Mouse (Mus musculus): ENCODE measurements at regions not wholly inside any gene's neighbourhood (a gene's known extent, or its start where the extent isn't known, plus 50 kb on each side); places are given as distances from the start of the nearest gene placed in this dataset.
"Not testable (repeated sequence)": the region's sequence is repeated elsewhere in the genome, so short reads cannot be mapped to it uniquely, and the experiment has no call there.

DNA sequence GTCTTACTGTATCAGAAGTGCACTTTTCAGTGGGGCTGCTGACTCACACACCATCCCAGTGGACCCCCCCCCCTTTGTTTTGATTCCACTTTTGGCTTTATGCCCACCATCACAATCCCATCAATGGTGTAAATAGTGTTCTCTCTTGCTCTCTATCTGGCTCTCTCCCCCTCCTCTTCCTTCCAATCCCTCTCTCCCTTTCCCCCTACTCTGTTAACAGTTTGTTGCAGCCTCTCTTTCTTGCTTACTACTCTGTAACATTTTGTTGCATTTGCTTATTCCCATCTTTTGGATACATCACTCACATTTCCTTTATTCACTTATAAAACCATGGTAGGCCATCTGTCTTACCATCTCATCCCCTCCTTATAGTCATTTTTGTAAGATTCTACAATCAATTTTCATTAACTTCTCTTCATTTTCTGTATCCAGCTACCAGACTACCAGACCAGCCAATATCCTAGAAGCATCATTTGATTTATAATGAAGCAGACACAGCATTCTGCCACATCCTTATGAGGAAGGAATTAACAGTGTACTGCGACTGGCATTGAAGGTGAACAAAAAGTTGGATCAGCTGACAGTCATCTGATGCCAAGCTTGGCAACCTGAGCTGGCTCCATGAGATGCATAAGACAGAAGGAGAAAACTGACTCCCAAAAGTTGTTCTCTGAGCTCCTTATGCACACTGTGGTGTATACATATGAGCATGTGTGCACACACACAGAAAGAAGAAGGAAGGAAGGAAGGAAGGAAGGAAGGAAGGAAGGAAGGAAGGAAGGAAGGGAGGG, 181.5 kb upstream of the Plcz1 start:
- no peak for DNase-seq

DNA sequence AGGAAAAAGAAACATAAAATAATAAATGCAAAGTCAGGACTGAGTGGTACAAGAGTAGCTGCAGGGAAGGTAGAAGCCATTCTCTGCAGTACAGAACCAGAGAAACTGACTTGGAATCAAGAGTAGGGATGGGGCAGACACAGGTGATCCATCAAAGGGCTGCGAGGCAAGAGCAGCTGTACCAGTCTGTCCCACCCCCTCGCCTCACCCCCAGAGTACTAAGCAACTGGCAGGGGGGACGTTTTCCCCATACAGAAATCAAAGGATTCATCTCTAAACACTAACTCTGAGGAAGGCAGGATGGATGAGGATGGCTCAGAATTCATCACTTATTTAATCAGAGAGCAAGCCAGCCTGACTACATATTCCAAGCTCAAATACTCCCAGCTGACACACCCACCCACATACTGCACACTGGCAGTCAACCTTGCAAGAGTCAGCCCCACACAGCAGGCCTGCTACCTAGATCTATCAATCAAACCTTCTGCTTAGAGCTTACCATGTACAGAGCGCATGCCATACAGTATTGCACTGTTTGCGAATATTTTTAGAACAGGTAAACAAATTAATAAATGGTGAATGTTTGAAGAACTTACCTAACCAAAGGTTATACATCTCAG, 180.5 kb upstream of the Plcz1 start:
- DNase-seq: no peak

GRCm38 (mm10) chr6:140218789-140219188, 177.5 kb upstream of the Plcz1 start:
- DNase-seq: no peak

DNA sequence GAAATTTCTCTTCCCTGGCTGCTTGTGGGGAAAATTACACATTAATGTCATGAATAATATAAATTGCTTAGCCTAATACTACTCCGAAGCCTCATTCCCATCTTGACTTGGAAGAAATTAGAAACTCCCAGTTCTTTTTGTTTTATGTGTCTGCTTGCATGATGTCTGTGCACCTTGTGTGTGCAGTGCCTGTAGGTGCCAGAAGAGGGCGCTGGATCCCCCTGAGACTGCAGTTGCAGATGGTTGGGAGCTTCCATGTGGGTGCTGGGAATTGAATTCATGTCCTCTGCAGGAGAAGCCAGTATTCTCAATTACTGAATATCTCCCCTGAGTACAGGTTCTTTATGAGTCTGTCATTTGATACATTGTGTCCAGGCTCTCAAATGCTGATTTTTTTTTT, 171.1 kb upstream of the Plcz1 start:
- no peak for DNase-seq

DNA sequence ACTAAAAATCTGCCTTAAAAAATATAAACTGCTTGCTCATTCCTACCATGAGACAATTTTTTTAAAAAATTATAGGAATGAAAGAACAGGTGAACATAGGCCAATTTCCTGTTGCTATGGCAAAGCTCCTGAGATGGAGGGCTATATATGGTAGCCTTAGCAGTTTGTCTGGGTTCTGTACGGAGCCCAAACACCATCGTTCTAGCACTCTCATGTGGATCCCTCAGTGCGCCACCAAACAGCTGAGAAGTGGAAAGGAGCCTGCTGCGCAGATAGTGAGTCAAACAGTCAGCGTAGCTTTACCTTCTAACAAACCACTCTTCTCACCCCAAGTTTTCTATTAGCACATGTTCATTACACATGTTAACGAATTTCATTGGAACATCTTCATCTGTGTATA, 168.9 kb upstream of the Plcz1 start:
- no peak for DNase-seq

- DNase-seq: no peak
Measured at GRCm38 (mm10) chr6:140209083-140209482, 167.8 kb upstream of the Plcz1 start.

- peak; percentile 2 for DNase-seq
Measured at GRCm38 (mm10) chr6:140208375-140208774, 167.1 kb upstream of the Plcz1 start.

DNA sequence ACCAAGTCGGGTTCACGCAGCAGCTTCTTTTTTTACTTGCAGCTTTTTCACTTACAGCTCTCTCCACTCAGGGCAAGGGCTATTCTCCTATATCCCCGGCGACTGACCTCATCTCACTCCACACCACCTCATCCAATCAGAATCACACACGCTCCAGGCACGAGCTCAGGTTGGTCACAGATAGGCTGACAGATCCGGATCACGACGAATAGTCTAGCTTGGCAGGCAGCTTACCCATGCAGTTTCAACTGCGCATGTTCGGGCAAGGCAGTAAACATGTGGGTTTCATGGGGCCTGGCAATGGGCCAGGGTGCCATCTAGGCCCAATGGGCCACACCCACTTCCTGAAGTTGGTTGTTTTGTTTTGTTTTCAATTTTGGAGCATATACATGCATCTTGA, 165.4 kb upstream of the Plcz1 start:
- not testable (repeated sequence) for DNase-seq

GRCm38 (mm10) chr6:140201356-140201755, 160.1 kb upstream of the Plcz1 start:
- DNase-seq: no peak

GRCm38 (mm10) chr6:140200322-140200721, 159.1 kb upstream of the Plcz1 start:
- DNase-seq: no peak

DNA sequence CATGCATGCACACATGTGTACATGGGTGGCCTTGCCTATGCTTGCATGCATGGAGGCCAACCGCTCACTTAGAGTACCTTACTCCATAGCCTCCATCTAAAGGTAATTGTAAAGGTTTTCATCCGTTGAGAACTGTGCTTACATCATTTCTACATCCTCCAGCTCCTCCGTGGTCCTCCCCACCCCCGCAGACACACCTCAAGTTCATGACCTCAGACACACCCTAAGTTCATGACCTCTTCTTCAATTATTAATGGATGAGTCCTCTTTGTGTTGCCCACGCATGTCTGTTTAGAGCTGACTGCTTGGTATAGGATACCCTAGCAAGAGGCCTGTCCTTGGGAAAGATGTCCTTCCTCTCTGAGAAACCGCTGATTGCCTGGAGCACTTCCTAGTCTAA, 156.8 kb upstream of the Plcz1 start:
- no peak for DNase-seq

- DNase-seq: no peak
Measured at GRCm38 (mm10) chr6:140197113-140197675, 155.9 kb upstream of the Plcz1 start.

GRCm38 (mm10) chr6:140194276-140194675, 153.0 kb upstream of the Plcz1 start:
- DNase-seq: no peak

GRCm38 (mm10) chr6:140193084-140193939, 152.1 kb upstream of the Plcz1 start:
- DNase-seq: no peak

GRCm38 (mm10) chr6:140192526-140192925, 151.3 kb upstream of the Plcz1 start:
- DNase-seq: no peak

GRCm38 (mm10) chr6:140191341-140191740, 150.1 kb upstream of the Plcz1 start:
- DNase-seq: no peak

GRCm38 (mm10) chr6:140189601-140190000, 148.3 kb upstream of the Plcz1 start:
- DNase-seq: no peak

GRCm38 (mm10) chr6:140187733-140188132, 146.5 kb upstream of the Plcz1 start:
- no peak for DNase-seq

DNA sequence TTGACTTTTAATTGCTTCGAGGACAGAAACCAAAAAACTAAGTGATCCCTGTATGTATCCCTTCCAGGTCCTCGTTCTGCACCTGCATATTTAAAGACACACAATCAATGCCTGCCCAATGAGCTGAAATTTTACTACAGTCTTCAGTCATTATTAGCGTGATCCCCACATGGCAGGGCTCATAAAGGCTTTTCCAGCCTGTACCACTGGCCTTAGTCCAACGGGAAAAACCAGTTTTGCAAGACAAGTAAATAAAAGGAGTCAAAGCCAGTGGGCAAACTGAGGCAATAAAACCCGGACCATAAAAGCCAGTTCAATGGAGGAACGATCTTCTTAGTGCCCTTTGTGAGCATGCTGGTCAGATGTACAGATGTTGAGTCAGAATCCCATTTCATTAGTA, 145.8 kb upstream of the Plcz1 start:
- DNase-seq: no peak

DNA sequence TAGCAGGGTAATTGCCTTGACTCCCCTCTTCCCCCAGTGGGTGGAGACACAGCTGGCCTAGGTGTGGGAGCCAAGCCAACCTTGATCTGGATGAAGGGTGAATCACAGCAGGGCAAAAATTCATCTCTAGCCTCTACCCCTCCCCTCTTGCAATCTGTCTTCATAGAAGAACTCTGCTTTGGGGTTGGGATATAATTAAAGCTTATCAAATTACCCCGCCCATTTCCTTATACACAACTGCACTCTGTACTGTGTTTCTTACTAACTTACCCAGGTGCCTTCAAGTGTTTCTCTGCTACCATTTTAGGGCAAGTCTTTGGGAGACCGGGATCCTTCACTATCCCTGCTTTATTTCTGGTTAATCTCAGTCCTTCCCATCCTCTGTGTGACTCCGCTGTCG, 138.7 kb upstream of the Plcz1 start:
- no peak for DNase-seq

- no peak for DNase-seq
Measured at GRCm38 (mm10) chr6:140178425-140179193, 137.4 kb upstream of the Plcz1 start.

GRCm38 (mm10) chr6:140172716-140173115, 131.5 kb upstream of the Plcz1 start:
- DNase-seq: no peak

- no peak for DNase-seq
Measured at GRCm38 (mm10) chr6:140169836-140170235, 128.6 kb upstream of the Plcz1 start.

Measured in cerebellum, adult 11 months (tissue).